Mouse (Mus musculus) lung, adult 2 months (tissue): ENCODE measurements around the gene Usp3. TPM values are rescaled to one million over a fixed set of nuclear protein-coding genes. Genes with fewer than 3 reads are reported as not detected.

Experiments
- DNase-seq: peaks from one replicate; pipeline ENCODE4 v3.0.0; 2022
- H3K4me1 ChIP-seq: fragments of 200-500 bp; 2 replicates; pipeline ENCODE4 v1.6.1; 2011; ENCODE audit warnings: low read length; ENCODE audit not compliant: control insufficient read depth, insufficient read depth
- H3K4me3 ChIP-seq: fragments of 200-500 bp; replicated peaks from 2 replicates; pipeline ENCODE3; 2011; ENCODE audit warnings: low read depth, mild to moderate bottlenecking, control low read depth, low read length; ENCODE audit errors: extremely low read depth
- CTCF ChIP-seq: fragments of 200-500 bp; IDR thresholded peaks from 2 replicates; pipeline ENCODE4 v1.5.1; 2011; ENCODE audit warnings: mild to moderate bottlenecking, low read length, control low read depth; ENCODE audit not compliant: insufficient read depth
- POLR2A ChIP-seq: fragments of 200-500 bp; IDR thresholded peaks from 2 replicates; pipeline ENCODE4 v1.6.1; 2011; ENCODE audit warnings: low read depth, mild to moderate bottlenecking, control low read depth, low read length, borderline replicate concordance; ENCODE audit errors: extremely low read depth
- WGBS: fragments of 180-500 bp; shearing (Covaris S2); methylation state at CpG from one replicate; pipeline ENCODE4 v1.1.7; 2018; 5-methylcytosine and 5-hydroxymethylcytosine counted together
- polyA plus RNA-seq: library from polyadenylated mRNA; depleted of rRNA; stranded (reverse); fragments of >200 nt; gene quantifications from 2 replicates; pipeline ENCODE4 v1.2.3, GENCODE M21; 2012

Gene Usp3
- polyA plus RNA-seq, 1 experiment, result 15.6 TPM

DNA sequence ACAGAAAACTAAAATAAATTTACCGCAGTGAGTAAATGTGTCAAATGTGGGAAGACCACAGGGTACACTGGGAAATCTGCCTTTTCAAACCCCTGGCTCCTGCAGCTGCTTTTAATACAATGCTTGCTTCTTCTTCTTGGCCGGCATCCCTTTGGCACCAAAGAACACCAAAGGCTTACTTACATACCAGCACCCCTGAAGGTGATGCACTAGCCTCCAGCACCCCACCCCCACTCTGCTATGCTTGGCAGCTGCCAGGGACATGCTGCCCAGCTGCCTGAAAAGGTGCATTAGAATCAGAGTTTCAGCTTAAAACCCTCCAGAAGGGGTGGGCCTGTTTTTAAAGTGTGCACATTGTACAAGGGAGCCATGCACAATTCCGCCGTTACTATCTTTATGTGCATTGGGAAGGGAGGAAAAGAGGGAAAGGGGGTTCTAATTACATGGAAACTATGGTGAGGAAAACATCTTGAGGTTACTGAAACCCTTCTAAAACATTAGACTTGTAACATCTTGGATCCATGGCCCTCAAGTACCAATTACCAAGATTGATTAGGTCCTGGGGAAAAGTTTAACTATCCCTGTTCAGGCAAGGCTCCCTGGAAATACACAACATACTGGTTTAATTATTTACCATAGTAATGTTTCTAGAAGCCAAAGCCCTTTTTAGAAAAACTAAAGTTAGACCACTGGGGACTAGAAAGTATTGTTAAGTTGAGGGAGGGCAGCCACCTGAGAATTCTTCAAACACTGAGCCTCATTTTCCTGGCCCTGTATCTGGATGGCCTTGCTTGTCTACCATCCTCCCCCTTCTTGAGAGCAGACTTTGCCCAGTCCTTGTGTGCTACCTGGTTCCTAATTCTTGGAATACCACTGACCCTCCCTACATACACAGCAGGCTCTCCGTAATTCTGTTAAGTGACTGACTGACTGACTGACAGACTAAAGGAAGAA is 3.1 kb upstream of the Usp3 start:
- Histone ChIP-seq H3K4me1 (peaks cover 7% of the 10 kb centered on the region), H3K4me3 (no peak overlapping the region)
- no peak for DNase-seq
- 62% methylated on average over 5 of the region's 5 CpGs for WGBS
- TF ChIP-seq POLR2A (no peak), CTCF (no peak)

DNA sequence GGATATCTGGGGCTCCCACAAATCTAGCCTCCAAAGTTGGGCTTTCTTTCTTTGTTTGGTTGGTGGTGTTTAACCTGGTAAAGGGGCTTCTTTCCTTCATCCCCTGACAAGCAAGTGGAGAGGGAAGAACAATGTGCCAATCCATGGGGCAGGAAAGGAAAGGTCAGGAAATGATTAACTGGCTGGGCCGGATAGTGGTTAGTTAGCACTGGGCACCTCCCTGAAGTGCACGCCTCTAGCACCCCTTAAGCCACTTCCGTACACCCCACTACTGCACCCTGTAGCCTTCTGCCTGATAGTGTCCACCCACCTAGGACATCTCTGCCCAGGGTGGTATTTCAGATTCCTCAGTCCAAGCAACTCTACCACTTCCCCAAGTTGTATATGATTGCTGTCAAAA is 1.1 kb upstream of the Usp3 start:
- H3K4me3 ChIP-seq, result no peak overlapping the region

DNA sequence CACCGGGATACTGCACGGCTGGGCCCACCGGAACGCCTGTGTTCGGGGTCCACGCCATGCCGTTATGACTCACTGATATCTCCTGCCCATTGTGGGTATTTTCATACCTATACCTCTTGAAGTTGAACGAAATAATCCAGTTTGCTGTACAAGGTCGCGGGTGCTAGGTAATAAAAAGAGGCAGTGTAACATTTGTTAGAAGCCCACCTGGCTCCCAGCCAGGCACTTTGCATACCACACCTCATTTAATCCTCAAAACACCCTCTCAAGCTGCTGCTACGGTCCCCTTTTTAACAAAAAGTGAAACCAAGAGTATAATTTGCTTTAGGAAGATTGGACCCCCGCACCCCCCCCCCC is 649 bp upstream of the Usp3 start:
- DNase-seq, result no peak
- WGBS, result 1% methylated on average over 12 of the region's 12 CpGs
- TF ChIP-seq POLR2A, result no peak
- TF ChIP-seq CTCF, result no peak
- peak overlapping the region; percentile 94 for H3K4me3 ChIP-seq
- peaks cover 10% of the 10 kb centered on the region for H3K4me1 ChIP-seq

More for the DNA sequence above, 1.1 kb upstream of the Usp3 start:
- H3K4me1 ChIP-seq, result peaks cover 10% of the 10 kb centered on the region
- TF ChIP-seq POLR2A, result no peak
- TF ChIP-seq CTCF, result no peak
- WGBS, result 25% methylated on average over 3 of the region's 3 CpGs
- DNase-seq, result no peak

DNA sequence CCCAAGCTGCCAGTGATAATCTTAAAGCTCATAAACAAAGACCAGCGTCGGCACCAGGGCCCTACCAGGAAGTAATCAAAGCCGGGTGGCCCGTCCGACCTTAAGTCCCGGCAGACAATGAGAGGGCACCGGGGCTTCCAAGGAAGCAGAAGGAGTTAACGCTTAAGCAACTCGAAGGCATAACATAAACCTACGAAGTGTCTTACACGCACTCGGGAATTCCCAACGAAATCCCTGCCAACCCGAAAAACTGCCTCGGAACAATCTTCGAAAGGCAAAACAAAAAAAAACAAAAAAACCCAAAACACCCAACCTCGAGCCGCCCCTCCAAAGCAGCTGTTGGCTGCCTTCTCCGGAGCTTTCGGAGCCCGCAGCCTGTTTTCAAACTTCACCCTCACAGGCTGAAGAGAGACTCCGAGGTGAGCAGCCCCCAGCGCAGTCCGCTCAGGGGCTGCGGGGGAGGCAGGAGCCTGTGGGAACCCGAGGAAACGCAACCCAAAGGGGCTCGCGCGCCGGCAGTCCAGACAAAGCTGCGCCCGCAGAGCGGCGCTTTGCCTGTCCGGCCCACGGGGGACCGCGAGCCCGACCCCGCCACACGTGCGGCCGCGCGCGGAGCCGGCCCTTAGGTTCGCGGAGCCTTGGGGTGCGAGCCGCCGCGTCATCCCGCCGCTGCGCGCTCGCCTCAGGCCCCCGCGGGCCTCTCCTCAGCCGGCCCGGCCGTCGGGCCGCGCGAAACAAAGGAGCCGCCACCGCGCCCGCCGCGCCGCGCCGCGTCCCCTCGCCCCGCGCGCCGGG is 894 bp downstream of the Usp3 start:
- WGBS, result under 1% methylated on average over 48 of the region's 83 CpGs

DNA sequence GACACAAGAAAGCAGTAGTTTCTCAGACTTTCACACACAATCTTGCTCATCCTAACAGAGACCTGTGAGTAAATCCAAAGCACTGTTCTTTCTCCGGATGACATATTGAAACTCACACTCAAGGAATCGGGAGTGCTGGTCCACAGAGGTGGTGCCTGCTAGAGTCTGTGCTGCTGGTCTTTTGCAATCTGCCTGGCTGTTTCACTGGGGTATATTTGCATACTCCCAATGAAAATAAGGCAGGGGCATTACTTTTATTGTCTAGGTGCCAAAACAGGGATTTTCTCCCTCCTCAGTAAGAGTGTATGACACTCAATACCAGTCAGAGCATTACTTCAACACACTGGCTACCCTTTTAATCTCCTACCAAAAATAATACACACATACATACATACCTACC is 2.9 kb downstream of the Usp3 start:
- Histone ChIP-seq H3K4me3 (no peak overlapping the region), H3K4me1 (peaks cover 13% of the 10 kb centered on the region)
- 42% methylated on average over 2 of the region's 2 CpGs for WGBS
- no peak for TF ChIP-seq POLR2A
- no peak for TF ChIP-seq CTCF
- DNase-seq, result no peak

More for the DNA sequence above, 894 bp downstream of the Usp3 start:
- peak; percentile 55 for DNase-seq
- no peak for TF ChIP-seq POLR2A
- Histone ChIP-seq H3K4me1 (peaks cover 13% of the 10 kb centered on the region), H3K4me3 (peak overlapping the region; percentile 91)

DNA sequence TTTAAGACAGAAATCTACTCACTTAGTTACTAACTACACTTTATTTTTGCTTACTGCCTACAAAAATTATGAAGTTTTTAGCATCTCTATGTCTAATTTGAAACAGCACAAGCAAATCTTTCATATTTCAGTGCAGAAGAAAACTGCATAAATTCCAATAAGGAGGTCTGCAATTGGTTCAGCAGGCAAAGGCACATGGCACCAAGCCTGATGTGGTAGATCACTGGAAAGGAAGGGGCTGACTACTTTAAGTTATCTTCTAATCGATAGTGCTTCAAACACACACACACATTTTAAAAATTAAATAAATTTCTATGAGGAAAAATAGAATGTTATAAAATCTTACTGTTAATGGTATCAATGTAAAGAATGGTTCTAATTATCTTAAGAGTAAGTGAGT is 5.9 kb downstream of the Usp3 start:
- Histone ChIP-seq H3K4me3 (no peak overlapping the region), H3K4me1 (peaks cover 9% of the 10 kb centered on the region)
- TF ChIP-seq CTCF, result no peak
- TF ChIP-seq POLR2A, result no peak
- WGBS, result 73% methylated on average over 1 of the region's 1 CpGs
- DNase-seq, result no peak

DNA sequence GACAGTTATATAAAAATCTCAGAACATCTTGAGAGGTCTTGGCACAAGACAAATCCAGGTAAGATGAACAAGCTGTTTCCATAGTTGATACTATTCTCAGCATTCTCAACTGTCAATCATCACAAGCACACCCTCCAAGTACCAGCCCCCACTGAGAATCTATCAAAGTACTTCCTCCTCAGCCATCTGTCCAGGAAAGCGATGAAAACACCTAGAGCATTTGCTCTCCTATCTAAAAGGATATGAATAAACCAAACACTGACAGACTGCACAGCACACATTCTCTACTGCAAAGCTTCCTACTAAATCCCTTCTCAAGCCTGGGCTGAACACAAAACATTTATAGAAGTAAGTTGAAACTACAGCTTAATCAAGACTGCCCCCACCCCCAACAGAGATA is 6.4 kb downstream of the Usp3 start:
- no peak for TF ChIP-seq CTCF
- TF ChIP-seq POLR2A, result no peak
- WGBS, result 6% methylated on average over 1 of the region's 1 CpGs

DNA sequence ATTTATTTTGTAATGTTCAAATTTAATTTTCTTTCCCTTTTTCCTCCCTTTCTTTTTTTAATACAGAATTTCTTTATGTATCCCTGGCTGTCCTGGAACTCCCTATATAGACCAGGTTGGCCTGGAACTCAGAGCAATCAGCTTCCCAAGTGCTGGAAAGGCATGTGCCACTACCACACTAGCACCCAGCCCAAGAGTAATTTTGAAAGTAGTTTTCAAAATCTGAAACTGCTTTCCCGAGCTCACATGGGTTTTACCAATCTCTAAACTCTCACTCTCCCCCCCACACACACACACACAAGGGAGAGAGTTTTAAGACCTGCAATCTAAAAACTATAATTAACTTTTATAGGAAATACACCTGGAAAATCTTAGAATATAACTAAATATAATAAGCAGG is 7.8 kb downstream of the Usp3 start:
- no peak for DNase-seq
- H3K4me1 ChIP-seq, result peaks cover 5% of the 10 kb centered on the region
- no peak overlapping the region for H3K4me3 ChIP-seq
- TF ChIP-seq POLR2A, result no peak
- no peak for TF ChIP-seq CTCF
- 40% methylated on average over 1 of the region's 1 CpGs for WGBS

More for the DNA sequence above, 6.4 kb downstream of the Usp3 start:
- Histone ChIP-seq H3K4me3 (no peak overlapping the region), H3K4me1 (peaks cover 9% of the 10 kb centered on the region)
- DNase-seq, result no peak

DNA sequence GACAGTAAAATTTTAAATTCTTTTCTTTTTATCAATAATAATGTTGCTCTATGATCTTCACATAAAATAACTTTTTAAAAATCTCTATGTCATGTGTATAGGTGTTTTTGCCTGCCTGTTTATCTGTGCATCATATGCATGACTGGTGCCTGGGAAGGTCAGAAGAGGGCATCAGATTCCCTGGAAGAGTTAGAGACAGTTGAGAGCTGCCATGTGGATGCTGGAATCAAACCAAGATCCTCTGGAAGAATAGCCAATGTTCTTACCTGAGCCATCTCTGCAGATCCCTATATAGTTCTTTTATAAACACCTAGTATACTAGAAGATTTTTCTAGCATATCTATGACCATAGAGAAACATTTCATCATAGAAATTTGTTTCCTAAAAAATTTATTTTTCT is 8.8 kb downstream of the Usp3 start:
- Histone ChIP-seq H3K4me1 (peaks cover 4% of the 10 kb centered on the region), H3K4me3 (no peak overlapping the region)
- TF ChIP-seq CTCF (no peak), POLR2A (no peak)
- DNase-seq, result no peak

DNA sequence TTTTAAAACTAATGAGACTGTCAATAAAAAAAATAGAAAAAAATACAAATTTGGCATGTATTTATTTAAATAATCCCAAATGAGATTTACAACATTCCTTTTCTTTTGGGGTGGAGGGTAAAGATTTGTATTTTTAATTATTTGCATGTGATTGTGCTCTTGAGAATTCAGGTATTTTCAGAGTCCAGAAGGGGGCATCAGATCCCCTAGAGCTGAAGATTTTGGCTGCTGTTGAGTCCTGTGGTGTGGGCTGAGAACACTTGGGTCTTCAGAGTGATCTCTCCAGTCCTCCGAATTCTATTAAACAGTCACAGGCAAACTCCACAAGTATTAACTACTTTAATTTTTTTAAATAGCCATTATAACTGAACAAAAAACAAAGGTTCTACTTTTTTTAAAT is 9.7 kb downstream of the Usp3 start:
- Histone ChIP-seq H3K4me1 (peaks cover 5% of the 10 kb centered on the region), H3K4me3 (no peak overlapping the region)
- 77% methylated on average over 1 of the region's 1 CpGs for WGBS
- DNase-seq, result no peak
- TF ChIP-seq POLR2A (no peak), CTCF (no peak)
